Mouse (Mus musculus): ENCODE data around the gene Mov10. TPM values are rescaled to one million over a fixed set of nuclear protein-coding genes. Genes with fewer than 3 reads are reported as not detected.
A peak's percentile ranks its signal among the peaks of the same experiment; 100 is the strongest.

The Mov10 gene
- total and polyA plus RNA-seq, 3 experiments, result 7.2 to 31.9 (median 18.4) TPM

- no peak for DNase-seq (ENCODE audit: extremely low read depth)
- Histone ChIP-seq H3K9me3 (replicated peaks; ENCODE audit: low read length) (no peaks in the 10 kb centered on the region), H3K9ac (ENCODE audit: insufficient read depth, low read depth) (no peak overlapping the region), H3K4me1 (ENCODE audit: control insufficient read depth in 1 of 2, insufficient read depth in 2 of 2) (peaks cover 4 to 22% of the 10 kb centered on the region in 2 experiments), H3K4me3 (replicated peaks in 1 of 3; ENCODE audit: low read depth in 2 of 3, low read length in 2 of 3, poor library complexity in 1 of 3) (no peak overlapping the region), H3K36me3 (replicated peaks in 1 of 2; ENCODE audit: control insufficient read depth in 1 of 2, insufficient read depth in 1 of 2, low read length in 1 of 2) (no peaks in the 10 kb centered on the region), H3K79me2 (replicated peaks; ENCODE audit: control insufficient read depth, extremely low read depth, insufficient read depth, poor library complexity, severe bottlenecking) (no peaks in the 10 kb centered on the region), H3K27me3 (replicated peaks) (no peaks in the 10 kb centered on the region), H3K4me2 (ENCODE audit: insufficient read depth, low read depth, poor library complexity, severe bottlenecking) (no peak overlapping the region), H3K27ac (ENCODE audit: insufficient read depth, low read depth) (no peak overlapping the region)
- TF ChIP-seq NELFE (IDR thresholded peaks at IDR 0.05; ENCODE audit: low read depth, low read length), result no peak
- no peak for TF ChIP-seq JUND (conservative IDR thresholded peaks at IDR 0.05; ENCODE audit: low read depth, low read length)
- no peak for TF ChIP-seq TBP (conservative IDR thresholded peaks at IDR 0.05; ENCODE audit: low read depth, low read length)
- TF ChIP-seq MAFK (IDR thresholded peaks at IDR 0.05; ENCODE audit: insufficient replicate concordance, low read length), result no peak
- no peak for TF ChIP-seq E2F4 (IDR thresholded peaks at IDR 0.05; ENCODE audit: insufficient replicate concordance, low read depth, low read length)
- TF ChIP-seq BHLHE40 (IDR thresholded peaks at IDR 0.05; ENCODE audit: low read depth, low read length), result no peak
- dilution Hi-C loops (cut with MboI; ENCODE audit: extremely low pct_ligation_motif_present, extremely low pct_unique_long_range_greater_than_20kb, low sequenced_read_pairs) (no loop called here), in situ Hi-C loops (cut with MboI; ENCODE audit: low pct_ligation_motif_present, low pct_unique_long_range_greater_than_20kb, low sequenced_read_pairs) (no loop called here)
Measured at GRCm38 (mm10) chr3:104767716-104768115, 50.6 kb downstream of the Mov10 start.

GRCm38 (mm10) chr3:104767141-104767540 lies 51.2 kb downstream of the Mov10 start:
- peaks cover 4 to 22% of the 10 kb centered on the region in 2 experiments; a peak in 3 of 4 replicates for H3K4me1 ChIP-seq (ENCODE audit: control insufficient read depth in 1 of 2, insufficient read depth in 2 of 2)
- DNase-seq (ENCODE audit: extremely low read depth), result peak; percentile 48
- no peaks in the 10 kb centered on the region for H3K36me3 ChIP-seq (replicated peaks in 1 of 2; ENCODE audit: control insufficient read depth in 1 of 2, insufficient read depth in 1 of 2, low read length in 1 of 2)
- H3K27ac ChIP-seq (ENCODE audit: insufficient read depth, low read depth), result no peak overlapping the region
- H3K9ac ChIP-seq (ENCODE audit: insufficient read depth, low read depth), result no peak overlapping the region
- dilution Hi-C loops (cut with MboI; ENCODE audit: extremely low pct_ligation_motif_present, extremely low pct_unique_long_range_greater_than_20kb, low sequenced_read_pairs) (no loop called here), in situ Hi-C loops (cut with MboI; ENCODE audit: low pct_ligation_motif_present, low pct_unique_long_range_greater_than_20kb, low sequenced_read_pairs) (no loop called here)
- no peaks in the 10 kb centered on the region for H3K9me3 ChIP-seq (replicated peaks; ENCODE audit: low read length)
- no peaks in the 10 kb centered on the region for H3K27me3 ChIP-seq (replicated peaks)
- H3K79me2 ChIP-seq (replicated peaks; ENCODE audit: control insufficient read depth, extremely low read depth, insufficient read depth, poor library complexity, severe bottlenecking), result no peaks in the 10 kb centered on the region
- no peak overlapping the region for H3K4me2 ChIP-seq (ENCODE audit: insufficient read depth, low read depth, poor library complexity, severe bottlenecking)
- no peak overlapping the region for H3K4me3 ChIP-seq (replicated peaks in 1 of 3; ENCODE audit: low read depth in 2 of 3, low read length in 2 of 3, poor library complexity in 1 of 3)
- no peak for TF ChIP-seq ZKSCAN1 (IDR thresholded peaks at IDR 0.05; ENCODE audit: borderline replicate concordance, low read depth, low read length)
- TF ChIP-seq POLR2AphosphoS2 (IDR thresholded peaks at IDR 0.05; ENCODE audit: low read depth, low read length), result no peak
- TF ChIP-seq ZC3H11A (IDR thresholded peaks at IDR 0.05; ENCODE audit: low read depth, low read length), result no peak
- peak; percentile 80 for TF ChIP-seq EP300 (IDR thresholded peaks at IDR 0.05; ENCODE audit: low read length)
- no peak for TF ChIP-seq GABPA (IDR thresholded peaks at IDR 0.05; ENCODE audit: insufficient replicate concordance, low read depth, low read length)
- peak; percentile 24; the same call in 1 of the 2 replicates for TF ChIP-seq HCFC1 (IDR thresholded peaks at IDR 0.05; ENCODE audit: low read depth, low read length)
- no peak for TF ChIP-seq NRF1 (IDR thresholded peaks at IDR 0.05; ENCODE audit: low read depth, low read length)
- TF ChIP-seq E2F4 (IDR thresholded peaks at IDR 0.05; ENCODE audit: insufficient replicate concordance, low read depth, low read length), result no peak
- no peak for TF ChIP-seq UBTF (IDR thresholded peaks at IDR 0.05; ENCODE audit: low read depth, low read length)
- TF ChIP-seq MAFK (IDR thresholded peaks at IDR 0.05; ENCODE audit: insufficient replicate concordance, low read length), result no peak
- TF ChIP-seq PAX5 (IDR thresholded peaks at IDR 0.05; ENCODE audit: low read length), result no peak
- TF ChIP-seq BHLHE40 (IDR thresholded peaks at IDR 0.05; ENCODE audit: low read depth, low read length), result 0 out of 2 replicates have a peak, but pooled peaks have one; percentile 26
- no peak for TF ChIP-seq NELFE (IDR thresholded peaks at IDR 0.05; ENCODE audit: low read depth, low read length)
- no peak for TF ChIP-seq TBP (conservative IDR thresholded peaks at IDR 0.05; ENCODE audit: low read depth, low read length)
- TF ChIP-seq MXI1 (IDR thresholded peaks at IDR 0.05; ENCODE audit: low read depth, low read length), result no peak
- no peak for TF ChIP-seq MYC (IDR thresholded peaks at IDR 0.05; ENCODE audit: low read depth, low read length)
- no peak for TF ChIP-seq RAD21 (IDR thresholded peaks at IDR 0.05; ENCODE audit: low read depth, low read length)
- TF ChIP-seq USF1 (IDR thresholded peaks at IDR 0.05; ENCODE audit: low read depth, low read length), result peak; percentile 26
- no peak for TF ChIP-seq CHD1 (IDR thresholded peaks at IDR 0.05; ENCODE audit: low read depth, low read length)
- TF ChIP-seq ETS1 (conservative IDR thresholded peaks at IDR 0.05; ENCODE audit: low read depth, low read length), result peak; percentile 78
- TF ChIP-seq MAZ (IDR thresholded peaks at IDR 0.05; ENCODE audit: low read depth, low read length), result no peak
- 0 out of 2 replicates have a peak, but pooled peaks have one; percentile 11 for TF ChIP-seq USF2 (conservative IDR thresholded peaks at IDR 0.05; ENCODE audit: low read depth, low read length)
- TF ChIP-seq JUND (conservative IDR thresholded peaks at IDR 0.05; ENCODE audit: low read depth, low read length), result peak; percentile 92
- TF ChIP-seq CTCF (conservative IDR thresholded peaks at IDR 0.05 in 1 of 2, IDR thresholded peaks at IDR 0.05 in 1 of 2; ENCODE audit: low read depth in 2 of 2, low read length in 2 of 2), result no peak
- no peak for TF ChIP-seq ELF1 (IDR thresholded peaks at IDR 0.05; ENCODE audit: low read depth, low read length)
- no peak for TF ChIP-seq CHD2 (IDR thresholded peaks at IDR 0.05; ENCODE audit: low read length)
- no peak for TF ChIP-seq TCF12 (IDR thresholded peaks at IDR 0.05; ENCODE audit: low read depth, low read length)
- TF ChIP-seq ZNF384 (IDR thresholded peaks at IDR 0.05; ENCODE audit: low read depth, low read length), result peak; percentile 87
- TF ChIP-seq RCOR1 (conservative IDR thresholded peaks at IDR 0.05; ENCODE audit: low read depth, low read length), result no peak
- TF ChIP-seq SIN3A (IDR thresholded peaks at IDR 0.05; ENCODE audit: low read length), result no peak
- TF ChIP-seq KAT2A (IDR thresholded peaks at IDR 0.05; ENCODE audit: insufficient replicate concordance, low read length), result no peak
- peak; percentile 100 for TF ChIP-seq MEF2A (IDR thresholded peaks at IDR 0.05; ENCODE audit: borderline replicate concordance, low read depth, low read length)
- no peak for TF ChIP-seq POLR2A (IDR thresholded peaks at IDR 0.05; ENCODE audit: low read depth, low read length)
